Mouse (Mus musculus) MEL (cell line): ENCODE measurements around the gene Cyp39a1.

ENCODE experiments used
- CTCF ChIP-seq, 3 experiments: IDR thresholded peaks in 2 of 3; conservative IDR thresholded peaks in 1 of 3; 2 replicates each; pipeline ENCODE4 v1.5.1; 2011 to 2012; ENCODE audit warnings: low read length in 3 of 3, low read depth in 2 of 3, mild to moderate bottlenecking in 2 of 3, improper control_type of control experiment in 1 of 3, inconsistent platforms in 1 of 3, mixed read lengths in 1 of 3, moderate library complexity in 1 of 3; ENCODE audit not compliant: control insufficient read depth in 1 of 3, insufficient read depth in 1 of 3, poor library complexity in 1 of 3, severe bottlenecking in 1 of 3
- MXI1 ChIP-seq: IDR thresholded peaks from 2 replicates; pipeline ENCODE4 v1.6.1; 2011; ENCODE audit warnings: mild to moderate bottlenecking, low read depth, low read length, improper control_type of control experiment
- POLR2A ChIP-seq, 2 experiments: IDR thresholded peaks; 2 replicates each; pipeline ENCODE4 v1.6.1; 2011 to 2012; ENCODE audit warnings: low read length in 2 of 2, mild to moderate bottlenecking in 2 of 2, control low read depth in 1 of 2, improper control_type of control experiment in 1 of 2, low read depth in 1 of 2, moderate library complexity in 1 of 2; ENCODE audit not compliant: control insufficient read depth in 1 of 2, insufficient read depth in 1 of 2, poor library complexity in 1 of 2
- TAL1 ChIP-seq: IDR thresholded peaks from 2 replicates; pipeline ENCODE4 v1.6.1; 2012; ENCODE audit warnings: mild to moderate bottlenecking, inconsistent platforms, low read length, moderate library complexity, mixed read lengths

- TF ChIP-seq TAL1 (no peak), CTCF (IDR thresholded peaks at IDR 0.05 in 2 of 3, conservative IDR thresholded peaks at IDR 0.05 in 1 of 3; ENCODE audit: control insufficient read depth in 1 of 3, insufficient read depth in 1 of 3, low read depth in 2 of 3, low read length in 3 of 3, poor library complexity in 1 of 3, severe bottlenecking in 1 of 3) (no peak), MXI1 (no peak), POLR2A (IDR thresholded peaks at IDR 0.05; ENCODE audit: control insufficient read depth in 1 of 2, insufficient read depth in 1 of 2, low read depth in 1 of 2, low read length in 2 of 2, poor library complexity in 1 of 2) (no peak)
These were observed 64.8 kb downstream of the Cyp39a1 start for GRCm38 (mm10) chr17:43731976-43732375.
